9 mouse cellular contexts compared by ENCODE assay signal in the genomic region with DNA sequence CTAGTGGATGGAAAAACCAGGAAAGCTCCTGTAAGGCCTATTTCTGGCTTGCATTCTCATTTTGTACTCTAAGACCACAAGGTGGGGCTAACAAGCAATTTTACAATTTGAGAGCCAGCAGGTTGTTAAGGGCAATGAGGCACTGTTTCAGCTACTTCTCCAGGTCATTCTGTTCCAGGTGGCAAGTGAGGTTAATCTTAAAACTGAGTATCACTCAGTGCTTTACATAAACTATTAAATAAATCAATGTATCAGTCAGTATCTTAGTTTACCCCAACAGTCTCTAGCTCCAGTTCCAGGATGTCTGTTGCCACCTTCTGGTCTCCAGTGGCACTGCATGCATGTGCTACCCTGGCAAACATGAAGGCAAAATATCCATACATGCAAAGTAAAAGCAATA. TPM values are rescaled to one million over a fixed set of nuclear protein-coding genes. Genes with fewer than 3 reads are reported as not detected.
DNase-seq lines count a peak whose midpoint lies in the region; ATAC-seq and TF ChIP-seq lines count a peak whose summit lies in the region.
"Had no signal": no experiment of that assay in that cellular context is flagged by ENCODE, and none has a peak within 500 bp of the region (broad histone marks: within the 10 kb centered on the region; RNA-seq: fewer than 3 reads in every experiment).

No protein-coding gene starts in this region.

- no peaks in the 10 kb centered on the region for H3K4me1 ChIP-seq in embryonic facial prominence, embryonic 14.5 days (ENCODE audit: control insufficient read depth, insufficient read depth, low read length)
- H3K4me1 ChIP-seq in limb, embryonic 13.5 days = no peaks in the 10 kb centered on the region
- H3K4me1 ChIP-seq in neural tube, embryonic 14.5 days (ENCODE audit: control insufficient read depth, insufficient read depth, low read length) = no peaks in the 10 kb centered on the region
- H3K4me1 ChIP-seq: embryonic facial prominence, embryonic 15.5 days had no signal

- CTCF ChIA-PET in Patski (lab: Charles Lee) = interaction anchor here (0.7 to 2.2 kb wide), 18 partner anchors 8 to 90 kb away, joined by 3 to 26 read pairs (median 3); partner anchors contain the start of gene Trim26

- H3K27ac ChIP-seq in embryonic facial prominence, embryonic 14.5 days (replicated peaks; ENCODE audit: low read depth, low read length) = no peak overlapping the region
- H3K27ac ChIP-seq in limb, embryonic 13.5 days = no peak overlapping the region
- H3K27ac ChIP-seq in neural tube, embryonic 14.5 days (ENCODE audit: low read depth, low read length) = no peak overlapping the region
- H3K27ac ChIP-seq: embryonic facial prominence, embryonic 15.5 days had no signal

- in situ Hi-C loops in Patski (cut with MboI; ENCODE audit: low pct_unique_long_range_greater_than_20kb) = no loop called here

- ATAC-seq in Patski = peak; percentile 80
- ATAC-seq in embryonic facial prominence, embryonic 14.5 days (ENCODE audit: low read depth) = no peak
- ATAC-seq in inflammation-experienced regulatory T-cells, adult 6 months = peak; percentile 65
- peak; percentile 24; the same call in 1 of the 2 replicates for ATAC-seq in limb, embryonic 13.5 days (ENCODE audit: low FRiP score, low read depth)
- peak; percentile 28; the same call in 1 of the 2 replicates for ATAC-seq in neural tube, embryonic 14.5 days (ENCODE audit: low read depth)

- H3K4me2 ChIP-seq in embryonic facial prominence, embryonic 14.5 days (ENCODE audit: low read depth, low read length) = no peak overlapping the region
- no peak overlapping the region for H3K4me2 ChIP-seq in limb, embryonic 13.5 days (replicated peaks)
- no peak overlapping the region for H3K4me2 ChIP-seq in neural tube, embryonic 14.5 days (ENCODE audit: low read depth, low read length)
- H3K4me2 ChIP-seq: embryonic facial prominence, embryonic 15.5 days had no signal

- no peaks in the 10 kb centered on the region for H3K9me3 ChIP-seq in embryonic facial prominence, embryonic 14.5 days (ENCODE audit: control insufficient read depth, low read length)
- H3K9me3 ChIP-seq in limb, embryonic 13.5 days = no peaks in the 10 kb centered on the region
- no peaks in the 10 kb centered on the region for H3K9me3 ChIP-seq in neural tube, embryonic 14.5 days (ENCODE audit: control insufficient read depth, low read length)
- H3K9me3 ChIP-seq: embryonic facial prominence, embryonic 15.5 days had no signal

- POLR2A ChIA-PET in Patski (lab: Charles Lee) = no interaction called here

- H3K4me3 ChIP-seq in embryonic facial prominence, embryonic 14.5 days (ENCODE audit: low read depth, low read length) = no peak overlapping the region
- no peak overlapping the region for H3K4me3 ChIP-seq in limb, embryonic 13.5 days
- no peak overlapping the region for H3K4me3 ChIP-seq in neural tube, embryonic 14.5 days (ENCODE audit: low read depth, low read length)
- H3K4me3 ChIP-seq: embryonic facial prominence, embryonic 15.5 days had no signal

- peaks cover 13% of the 10 kb centered on the region for H3K27me3 ChIP-seq in Patski
- no peaks in the 10 kb centered on the region for H3K27me3 ChIP-seq in embryonic facial prominence, embryonic 14.5 days (replicated peaks; ENCODE audit: control insufficient read depth, insufficient read depth, low read length)
- H3K27me3 ChIP-seq in limb, embryonic 13.5 days = no peaks in the 10 kb centered on the region
- no peaks in the 10 kb centered on the region for H3K27me3 ChIP-seq in neural tube, embryonic 14.5 days (ENCODE audit: control insufficient read depth, insufficient read depth, low read length)
- H3K27me3 ChIP-seq: embryonic facial prominence, embryonic 15.5 days had no signal

- peak; percentile 37 for DNase-seq in left cerebral cortex, adult 11 months (ENCODE audit: low spot score)
- no peak for DNase-seq in left cerebral cortex, adult 8-10 months (ENCODE audit: low spot score in 2 of 2)
- no peak for DNase-seq in Patski (ENCODE audit: low read depth, low spot score)
- DNase-seq in embryonic facial prominence, embryonic 14.5 days (ENCODE audit: low spot score) = peak; percentile 36
- DNase-seq in yolk sac, embryonic 10.5 days (ENCODE audit: low spot score) = peak; percentile 54

- TF ChIP-seq CTCF in Patski (IDR thresholded peaks at IDR 0.05) = peak; percentile 69

- H3K36me3 ChIP-seq in embryonic facial prominence, embryonic 14.5 days (ENCODE audit: control insufficient read depth, insufficient read depth, low read length) = no peaks in the 10 kb centered on the region
- no peaks in the 10 kb centered on the region for H3K36me3 ChIP-seq in limb, embryonic 13.5 days
- no peaks in the 10 kb centered on the region for H3K36me3 ChIP-seq in neural tube, embryonic 14.5 days (ENCODE audit: control insufficient read depth, insufficient read depth, low read length)
- H3K36me3 ChIP-seq: embryonic facial prominence, embryonic 15.5 days had no signal

- no peak overlapping the region for H3K9ac ChIP-seq in embryonic facial prominence, embryonic 14.5 days (ENCODE audit: low read depth, low read length)
- H3K9ac ChIP-seq in limb, embryonic 13.5 days = no peak overlapping the region
- H3K9ac ChIP-seq in neural tube, embryonic 14.5 days (replicated peaks; ENCODE audit: low read depth, low read length) = no peak overlapping the region
- H3K9ac ChIP-seq: embryonic facial prominence, embryonic 15.5 days had no signal

RNA-seq across cellular contexts. Expression of gene H2-M10.6, which starts 12.0 kb away (rescaled TPM):
- total RNA-seq in left cerebral cortex, adult 8-10 months (2022) = not detected
- polyA plus RNA-seq in Patski (2021) = not detected
- not detected in 2 replicates for polyA plus RNA-seq in embryonic facial prominence, embryonic 14.5 days (2014; fragmentation: Nextera tagmentation; extraction: Ambion mirVana)
- polyA plus RNA-seq in inflammation-experienced regulatory T-cells, adult 6 months (2017; shearing (Covaris generic)) = not detected
- polyA plus RNA-seq in limb, embryonic 13.5 days (2015; fragmentation: Nextera tagmentation; extraction: Ambion mirVana) = not detected in 2 replicates
- not detected in 2 replicates for polyA plus RNA-seq in neural tube, embryonic 14.5 days (2014; fragmentation: Nextera tagmentation; extraction: Ambion mirVana)
- polyA plus RNA-seq: embryonic facial prominence, embryonic 15.5 days had no signal

RNA-seq across cellular contexts. Expression of gene Trim26, which starts 12.9 kb away (rescaled TPM):
- total RNA-seq in left cerebral cortex, adult 8-10 months (2022) = 10 to 100 TPM; 23.1 to 26.2 (median 24.2) TPM
- 38.9 TPM for polyA plus RNA-seq in Patski (2021)
- 28.5 and 31.9 TPM in 2 replicates for polyA plus RNA-seq in embryonic facial prominence, embryonic 14.5 days (2014; fragmentation: Nextera tagmentation; extraction: Ambion mirVana)
- 10 to 100 TPM; 59.1 to 61.1 (median 60.5) TPM for polyA plus RNA-seq in inflammation-experienced regulatory T-cells, adult 6 months (2017; shearing (Covaris generic))
- 52.3 and 53.7 TPM in 2 replicates for polyA plus RNA-seq in limb, embryonic 13.5 days (2015; fragmentation: Nextera tagmentation; extraction: Ambion mirVana)
- 42.2 and 47.2 TPM in 2 replicates for polyA plus RNA-seq in neural tube, embryonic 14.5 days (2014; fragmentation: Nextera tagmentation; extraction: Ambion mirVana)

RNA-seq across cellular contexts. Expression of gene Trim15, which starts 43.0 kb away (rescaled TPM):
- under 1 TPM in 1 of 4 experiments, not detected in 3; 0.19 TPM for total RNA-seq in left cerebral cortex, adult 8-10 months (2022)
- 0.31 TPM for polyA plus RNA-seq in Patski (2021)
- polyA plus RNA-seq in embryonic facial prominence, embryonic 14.5 days (2014; fragmentation: Nextera tagmentation; extraction: Ambion mirVana) = 0.10 and 0.15 TPM in 2 replicates
- under 1 TPM; 0.32 to 0.47 (median 0.33) TPM for polyA plus RNA-seq in inflammation-experienced regulatory T-cells, adult 6 months (2017; shearing (Covaris generic))
- polyA plus RNA-seq in limb, embryonic 13.5 days (2015; fragmentation: Nextera tagmentation; extraction: Ambion mirVana) = 0.13 and 0.28 TPM in 2 replicates
- 0.25 and 0.90 TPM in 2 replicates for polyA plus RNA-seq in neural tube, embryonic 14.5 days (2014; fragmentation: Nextera tagmentation; extraction: Ambion mirVana)

RNA-seq across cellular contexts. Expression of gene Trim10, which starts 45.4 kb away (rescaled TPM):
- total RNA-seq in left cerebral cortex, adult 8-10 months (2022) = not detected
- polyA plus RNA-seq in Patski (2021) = 0.04 TPM
- polyA plus RNA-seq in embryonic facial prominence, embryonic 14.5 days (2014; fragmentation: Nextera tagmentation; extraction: Ambion mirVana) = 3.6 and 3.7 TPM in 2 replicates
- polyA plus RNA-seq in inflammation-experienced regulatory T-cells, adult 6 months (2017; shearing (Covaris generic)) = not detected
- 2.5 and 3.9 TPM in 2 replicates for polyA plus RNA-seq in limb, embryonic 13.5 days (2015; fragmentation: Nextera tagmentation; extraction: Ambion mirVana)
- 1.1 and 1.3 TPM in 2 replicates for polyA plus RNA-seq in neural tube, embryonic 14.5 days (2014; fragmentation: Nextera tagmentation; extraction: Ambion mirVana)

RNA-seq across cellular contexts. Expression of gene H2-M10.5, which starts 51.3 kb away (rescaled TPM):
- total RNA-seq in left cerebral cortex, adult 8-10 months (2022) = not detected
- polyA plus RNA-seq in Patski (2021) = not detected
- polyA plus RNA-seq in embryonic facial prominence, embryonic 14.5 days (2014; fragmentation: Nextera tagmentation; extraction: Ambion mirVana) = not detected in 2 replicates
- not detected for polyA plus RNA-seq in inflammation-experienced regulatory T-cells, adult 6 months (2017; shearing (Covaris generic))
- polyA plus RNA-seq in limb, embryonic 13.5 days (2015; fragmentation: Nextera tagmentation; extraction: Ambion mirVana) = not detected in 2 replicates
- not detected in 2 replicates for polyA plus RNA-seq in neural tube, embryonic 14.5 days (2014; fragmentation: Nextera tagmentation; extraction: Ambion mirVana)
- polyA plus RNA-seq: embryonic facial prominence, embryonic 15.5 days had no signal

Comparison
In these comparisons a context has a peak if more than half of its experiments do, and no peak if none do; other contexts are left out.
1. DNase-seq: peak in left cerebral cortex, adult 11 months (single experiment), embryonic facial prominence, embryonic 14.5 days (single experiment) and yolk sac, embryonic 10.5 days (single experiment); none in left cerebral cortex, adult 8-10 months (0 of 2) and Patski (single experiment).